Mouse (Mus musculus) layer of hippocampus, adult 8-10 months (tissue): ENCODE measurements around the gene Msrb3. TPM values are rescaled to one million over a fixed set of nuclear protein-coding genes. Genes with fewer than 3 reads are reported as not detected.

Experiments
- DNase-seq, 2 experiments: peaks; one replicate each; pipeline ENCODE4 v3.0.0; 2022; ENCODE audit warnings: low spot score in 2 of 2
- total RNA-seq, 4 experiments: library from RNA; stranded (reverse); gene quantifications; 2 replicates each; pipeline ENCODE4 v1.2.4; 2022

Gene Msrb3
- total RNA-seq, 4 experiments from 2014 or later = 3.7 to 5.1 (median 4.7) TPM

DNA sequence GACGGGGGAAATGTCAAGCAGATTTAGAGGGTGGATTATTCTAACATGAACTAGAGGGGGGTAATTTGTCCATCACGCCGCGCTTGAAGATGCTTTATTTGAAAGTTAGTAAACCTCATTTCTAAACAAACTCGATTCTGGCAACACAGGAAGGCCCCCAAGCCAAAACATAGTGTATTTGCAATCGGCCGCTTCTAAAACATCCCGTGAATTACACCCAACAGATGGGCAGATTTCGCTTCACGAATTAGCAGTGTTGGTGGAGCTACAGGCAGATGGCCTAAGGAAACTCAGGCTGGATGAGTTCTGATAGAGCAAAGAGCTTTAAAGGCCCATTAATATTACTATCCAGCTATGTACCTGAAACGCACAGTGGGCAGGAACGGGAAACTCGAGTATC, 1.2 kb upstream of the Msrb3 start:
- DNase-seq = peak; percentile 34 to 52

- DNase-seq = no peak
Observed at GRCm38 (mm10) chr10:120898357-120898756, 544 bp downstream of the Msrb3 start.

DNA sequence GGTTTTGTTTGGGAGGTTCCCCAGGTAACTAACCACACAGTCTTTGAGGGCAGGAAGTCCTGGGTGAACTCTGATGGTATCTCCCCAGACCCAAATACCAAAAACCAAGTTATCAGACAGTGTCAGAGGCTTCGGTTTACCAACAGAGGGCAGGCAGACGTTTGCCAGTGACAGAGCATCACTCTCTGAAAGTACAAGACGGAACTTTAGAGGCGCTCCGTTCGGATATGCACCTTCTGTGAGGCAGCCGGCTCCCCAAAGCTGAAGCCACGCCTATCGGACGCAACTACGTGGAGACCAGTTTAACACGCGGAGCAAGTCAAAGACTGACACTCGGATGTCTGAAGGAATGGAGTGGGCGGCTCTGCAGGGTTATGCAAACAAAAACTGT, 3.0 kb downstream of the Msrb3 start:
- DNase-seq = no peak

DNA sequence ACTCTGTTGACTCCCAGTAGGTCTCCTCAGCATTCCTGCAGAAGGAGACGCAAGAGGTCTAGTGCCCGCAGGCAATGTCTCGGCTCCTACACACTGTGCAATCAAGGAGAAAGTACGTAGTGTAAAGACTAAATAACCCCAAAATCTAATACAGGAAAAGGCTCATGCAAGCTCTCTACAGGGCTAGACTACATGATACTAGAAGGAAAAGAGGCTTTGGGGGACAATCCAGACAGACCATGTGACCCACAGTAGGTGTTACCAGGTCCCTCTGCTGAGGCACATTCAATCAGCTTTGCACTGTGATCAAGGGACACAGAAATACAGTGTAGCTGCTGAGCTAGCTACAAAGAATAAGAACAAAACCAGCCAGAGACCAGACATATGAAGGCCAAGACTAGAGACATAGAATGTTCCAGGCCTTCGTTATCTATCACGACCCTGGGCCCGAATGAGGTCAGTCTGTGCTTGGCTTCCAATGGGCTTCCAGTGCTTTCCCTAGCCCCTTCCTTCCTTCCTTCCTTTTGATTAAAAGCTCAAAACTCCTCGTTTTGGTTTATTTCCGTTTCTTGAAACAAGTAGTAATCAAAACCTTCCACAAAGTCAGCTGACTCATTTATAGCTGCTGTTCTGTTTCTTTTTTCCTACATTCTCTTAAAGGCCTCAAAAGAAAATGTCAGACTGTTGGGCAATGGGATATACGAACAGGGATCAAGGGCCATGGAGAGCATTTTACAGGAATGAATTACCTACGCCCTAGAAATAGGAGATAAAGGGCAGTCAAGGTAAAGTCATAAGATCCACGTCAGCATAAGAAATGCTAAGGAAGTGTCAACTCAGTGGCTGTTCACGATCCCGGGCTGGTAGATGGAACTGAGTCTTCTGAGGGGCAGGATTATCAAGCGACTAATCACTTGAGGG, 3.7 kb downstream of the Msrb3 start:
- no peak for DNase-seq

GRCm38 (mm10) chr10:120893938-120894337, 5.0 kb downstream of the Msrb3 start:
- DNase-seq = no peak

- no peak for DNase-seq
Observed at GRCm38 (mm10) chr10:120891131-120891530, 7.8 kb downstream of the Msrb3 start.

DNA sequence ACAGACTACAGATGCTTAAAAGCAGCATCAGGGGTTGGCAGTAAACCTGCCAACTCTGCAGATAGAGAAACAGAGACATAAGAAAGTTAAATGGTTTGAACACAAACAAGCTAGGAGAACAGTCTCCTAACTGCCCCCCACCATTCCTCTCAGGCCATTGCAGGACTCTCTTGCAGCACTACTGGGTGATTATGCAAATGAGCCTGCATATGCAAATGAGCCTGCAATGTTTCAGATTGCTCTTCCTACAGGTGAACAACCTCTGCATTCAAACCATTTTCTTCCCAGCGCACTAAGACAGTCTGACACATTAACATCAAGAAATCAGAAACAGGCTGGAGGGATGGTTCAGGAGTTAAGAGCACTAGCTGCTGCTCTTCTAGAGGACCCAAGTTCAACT, 8.3 kb downstream of the Msrb3 start:
- no peak for DNase-seq

DNA sequence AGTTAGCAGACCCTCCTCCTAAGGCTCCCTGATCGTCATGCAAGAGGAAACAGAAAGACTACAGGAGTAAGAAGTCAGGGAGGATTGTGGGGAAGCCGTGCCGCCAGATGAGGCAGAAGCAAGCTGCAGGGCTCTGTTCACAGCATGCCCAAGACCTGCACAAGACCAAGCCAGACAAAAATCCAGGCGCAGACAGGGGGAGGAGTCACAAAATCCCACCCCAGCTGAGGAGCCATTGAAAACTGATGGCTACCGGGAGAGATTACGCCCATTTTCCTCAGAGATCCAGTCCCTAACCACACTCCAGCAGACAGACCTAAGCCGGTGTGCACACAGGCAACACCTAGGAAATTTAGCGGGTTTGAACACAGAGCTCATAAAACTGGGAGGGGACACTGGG, 10.4 kb downstream of the Msrb3 start:
- no peak for DNase-seq

DNA sequence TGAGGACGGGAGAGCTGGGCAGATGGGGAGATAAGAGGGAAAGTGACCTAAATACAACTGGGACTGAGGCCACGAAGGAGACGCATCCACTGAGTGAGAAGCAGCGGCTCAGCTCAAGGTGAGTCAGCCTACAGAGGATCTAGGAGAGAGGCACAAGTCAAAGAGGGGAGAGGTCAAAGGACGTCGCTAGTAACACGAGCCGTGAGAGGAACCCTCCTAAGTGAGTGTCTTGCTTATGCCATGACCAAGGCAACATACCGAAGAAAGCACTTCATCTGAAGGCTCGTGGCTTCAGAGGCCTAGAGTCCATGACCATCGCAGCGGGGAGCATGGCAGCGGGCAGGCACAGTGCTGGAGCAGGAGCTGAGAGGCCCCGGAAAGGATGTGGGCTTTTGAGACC, 14.7 kb downstream of the Msrb3 start:
- no peak for DNase-seq

DNA sequence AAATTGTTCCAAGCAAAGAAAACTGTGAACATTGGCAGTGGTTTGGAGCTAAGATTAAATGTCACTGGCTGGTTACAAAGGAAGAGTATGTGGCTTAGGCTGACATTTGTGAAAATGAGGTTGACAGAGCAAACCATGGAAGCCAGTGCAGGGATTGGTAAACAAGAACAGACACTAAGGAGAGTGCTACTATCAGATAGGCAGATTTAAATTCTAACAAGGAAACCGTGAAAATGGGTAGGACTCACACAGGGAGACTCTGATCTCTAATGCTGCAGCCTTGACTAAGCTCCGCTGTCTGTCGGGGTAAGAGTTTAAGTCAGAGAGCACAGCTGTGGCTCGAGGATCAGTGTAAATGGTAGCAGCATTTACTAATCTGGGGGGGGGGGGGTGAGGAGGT, 15.2 kb downstream of the Msrb3 start:
- DNase-seq = no peak

GRCm38 (mm10) chr10:120883069-120883415, 15.9 kb downstream of the Msrb3 start:
- no peak for DNase-seq

- DNase-seq = no peak
Observed at GRCm38 (mm10) chr10:120882347-120883068, 16.4 kb downstream of the Msrb3 start.

DNA sequence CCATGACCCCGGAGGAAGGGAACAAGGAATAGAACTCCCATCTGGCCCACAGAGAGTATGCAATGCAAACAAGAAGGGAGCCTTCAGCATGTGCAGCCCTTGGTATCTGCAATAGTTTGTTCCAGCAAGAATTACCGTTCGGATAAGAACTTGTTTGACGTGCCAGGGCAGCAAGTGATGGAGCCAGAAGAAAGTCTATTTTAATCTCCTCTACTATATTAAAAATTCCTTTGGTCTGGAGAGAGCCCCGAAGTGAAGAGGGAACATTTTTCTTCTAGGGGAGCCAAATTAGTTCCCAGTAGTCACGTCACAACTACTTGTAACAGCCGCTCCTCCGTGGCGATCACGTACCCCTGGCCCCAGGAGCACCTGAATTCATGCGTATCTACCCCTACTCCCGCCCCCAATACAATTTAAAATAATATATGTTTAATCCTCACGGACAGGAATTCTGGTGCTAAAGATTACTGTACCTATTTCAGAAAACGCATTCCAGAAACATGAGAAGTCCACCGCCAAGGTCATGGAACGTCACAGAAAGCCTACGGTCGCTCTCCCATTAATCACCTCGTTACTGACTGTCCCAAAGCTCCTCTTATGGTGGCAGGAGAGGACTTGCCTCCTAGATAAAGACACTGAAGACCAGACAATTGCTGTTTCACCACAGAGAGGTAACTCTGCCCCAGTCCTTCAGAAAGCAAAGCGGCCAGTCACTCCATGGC, 22.2 kb downstream of the Msrb3 start:
- DNase-seq = no peak

DNA sequence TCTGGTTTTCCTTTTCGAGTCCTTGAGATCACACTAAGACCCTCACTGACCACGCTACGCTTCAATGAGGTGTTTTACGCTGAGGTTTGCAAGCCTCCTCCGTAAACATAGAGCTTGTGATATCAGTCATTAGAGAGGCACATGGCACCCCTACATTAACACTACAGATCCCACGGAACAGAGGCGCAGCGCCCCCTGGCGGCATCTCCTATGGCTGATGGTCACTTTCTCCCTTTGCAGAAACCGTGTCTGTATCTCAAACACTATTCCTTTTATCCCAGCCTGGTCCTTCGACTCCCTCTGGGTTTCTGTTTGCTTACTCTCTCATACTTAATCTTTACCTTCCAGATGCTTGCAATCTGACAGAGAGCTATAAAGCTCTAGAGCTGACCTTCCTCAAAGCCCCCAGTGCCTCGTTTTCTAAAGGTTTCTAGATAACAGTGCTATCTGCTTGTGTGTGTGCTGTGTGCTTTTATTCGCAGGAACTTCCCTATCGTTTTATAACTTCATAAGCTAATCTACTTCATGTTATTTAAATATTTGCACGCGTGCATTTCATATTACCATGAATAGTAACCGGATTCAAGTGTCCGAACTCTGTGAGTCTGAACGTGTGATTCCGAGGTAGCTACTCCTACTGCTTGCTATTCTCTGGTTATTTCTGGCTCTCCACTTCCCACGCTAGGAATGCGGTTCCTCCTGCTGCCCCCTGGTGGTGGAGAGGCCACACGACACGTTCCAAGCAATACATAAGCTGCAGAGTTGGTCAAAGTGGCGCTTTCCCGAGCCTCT, 23.0 kb downstream of the Msrb3 start:
- peak; percentile 60 to 84 for DNase-seq

DNA sequence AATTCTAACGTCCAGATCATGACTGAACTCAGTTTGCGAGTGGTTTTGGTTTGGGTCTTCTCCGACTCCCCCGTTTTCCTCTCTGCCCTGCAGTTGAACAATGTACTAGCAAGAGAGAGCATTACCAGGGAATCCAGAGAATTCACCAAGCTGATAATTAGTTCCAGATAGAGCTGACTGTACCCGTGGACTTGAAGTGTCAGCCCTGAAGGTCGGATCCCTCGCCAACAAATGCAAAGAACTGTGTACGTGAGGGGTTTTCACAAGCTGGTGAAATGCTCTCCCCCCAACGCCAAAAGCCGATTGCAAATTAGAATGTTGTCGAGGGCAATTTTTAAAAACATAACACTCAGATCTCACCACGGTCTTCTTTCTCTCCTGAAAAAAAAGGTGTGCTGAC, 24.6 kb downstream of the Msrb3 start:
- no peak for DNase-seq

- DNase-seq = no peak
Observed at GRCm38 (mm10) chr10:120873646-120874201, 25.2 kb downstream of the Msrb3 start.

DNA sequence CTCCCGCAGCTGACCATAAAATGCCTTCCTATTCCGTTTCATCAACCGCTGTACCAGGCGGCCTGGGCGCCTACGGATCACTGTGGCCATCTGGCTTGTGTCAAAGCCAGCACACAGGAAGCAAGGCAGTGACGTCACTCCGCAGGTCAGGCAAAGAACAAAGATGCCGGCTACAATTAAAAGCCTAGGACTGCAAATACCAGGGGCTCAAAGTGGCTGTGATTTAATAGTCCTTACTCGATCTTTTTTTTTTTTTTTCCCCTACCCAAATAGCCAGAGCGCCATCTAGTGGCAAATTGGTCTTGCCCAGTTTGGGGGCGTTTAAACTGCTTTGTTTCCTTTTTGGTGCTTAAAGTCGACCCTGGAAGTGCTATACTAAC, 26.4 kb downstream of the Msrb3 start:
- DNase-seq = peak in 1 of 2 experiments; percentile 18

DNA sequence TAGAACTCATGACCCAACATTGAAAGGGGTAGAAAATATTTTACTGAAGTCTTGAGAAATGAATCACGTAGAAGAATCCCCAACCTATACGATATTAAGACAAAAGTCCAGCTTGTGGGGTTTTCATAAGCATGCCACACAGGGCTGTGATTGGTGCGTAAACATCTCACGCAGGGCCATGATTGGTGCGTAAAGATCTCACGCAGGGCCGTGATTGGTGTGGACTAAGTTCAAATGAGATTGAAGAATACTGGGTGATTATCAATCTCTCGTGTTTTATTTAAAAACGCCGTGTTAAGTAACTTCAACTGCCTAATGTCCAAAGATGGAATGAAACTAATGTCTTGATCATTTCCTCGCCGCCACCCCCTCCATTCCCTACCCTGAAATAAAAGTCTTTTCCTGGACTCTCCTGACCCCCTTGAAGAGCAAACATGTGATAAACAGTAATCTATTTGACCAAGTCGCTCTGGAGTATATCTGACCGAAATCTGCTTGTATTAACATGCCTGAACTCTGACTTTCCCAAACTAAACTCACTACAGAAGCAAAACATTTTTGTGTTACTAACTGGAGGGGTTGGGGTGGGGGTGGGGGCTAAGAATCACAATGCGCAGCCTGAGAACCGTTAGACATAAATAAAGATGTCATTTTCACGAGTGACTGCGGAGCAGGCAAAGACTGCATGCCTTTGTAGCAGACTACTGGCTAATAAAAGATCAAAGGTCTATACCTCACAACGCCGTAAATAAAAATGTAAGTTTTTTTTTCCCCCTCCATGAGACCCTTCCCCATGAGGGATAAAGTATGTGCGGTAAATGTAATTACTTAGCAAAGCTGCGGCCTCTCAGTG, 27.0 kb downstream of the Msrb3 start:
- DNase-seq = no peak

- no peak for DNase-seq
Observed at GRCm38 (mm10) chr10:120871096-120871495, 27.8 kb downstream of the Msrb3 start.

DNA sequence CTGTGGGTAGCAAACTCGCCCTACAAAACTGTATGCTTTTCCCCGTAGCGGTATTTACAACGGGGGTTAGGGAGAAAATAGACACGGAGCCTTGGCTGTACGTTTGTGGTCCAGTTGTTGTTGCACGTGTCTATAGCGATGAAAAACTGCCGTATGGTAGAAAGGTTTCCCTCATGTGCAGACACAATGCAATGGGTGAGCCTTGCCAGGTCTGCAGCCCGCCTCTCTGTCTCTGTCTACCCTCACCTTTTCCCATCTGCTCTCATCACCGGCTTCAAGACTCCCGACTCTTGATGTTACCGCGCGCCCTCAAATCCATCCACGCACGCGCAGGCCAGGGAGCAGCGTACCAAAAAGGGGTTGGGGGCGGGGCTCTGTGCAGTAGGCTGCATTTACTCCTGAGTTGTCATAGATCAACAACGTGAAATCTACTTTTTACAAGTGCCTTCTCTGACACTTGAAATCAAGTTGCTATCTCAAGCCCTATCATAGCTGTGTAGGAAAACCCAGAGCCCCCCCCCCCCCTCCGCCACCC, 29.6 kb downstream of the Msrb3 start:
- DNase-seq = no peak
